Mouse (Mus musculus): ENCODE measurements at regions not wholly inside any gene's neighbourhood (a gene's known extent, or its start where the extent isn't known, plus 50 kb on each side); places are given as distances from the start of the nearest gene placed in this dataset.

DNA sequence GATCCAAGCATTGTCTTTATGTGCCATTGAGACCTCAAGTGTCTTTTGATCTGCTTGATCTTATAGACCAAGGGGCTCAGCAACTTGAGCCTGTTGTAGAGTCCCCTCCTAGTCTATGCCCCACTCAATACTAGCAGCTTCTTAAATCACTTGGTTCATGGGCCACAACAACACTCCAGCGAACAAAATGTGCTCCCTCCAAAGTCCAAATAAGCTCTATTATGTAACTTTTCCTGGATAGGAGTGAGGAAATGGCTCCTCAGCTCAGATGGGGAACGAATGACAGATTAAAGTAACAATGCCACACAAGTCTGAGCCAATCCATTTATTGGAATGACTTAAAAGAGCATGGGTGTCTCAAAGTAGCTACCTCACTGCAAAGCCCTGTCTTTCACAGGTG, 217.0 kb upstream of the Tank start:
- Histone ChIP-seq H3K4me1 (ENCODE audit: control insufficient read depth, insufficient read depth, low read length) (no peaks in the 10 kb centered on the region), H3K4me3 (ENCODE audit: low read depth, low read length) (no peak overlapping the region), H3K9me3 (replicated peaks; ENCODE audit: control insufficient read depth, insufficient read depth, low read length, poor library complexity, severe bottlenecking) (no peaks in the 10 kb centered on the region), H3K27me3 (ENCODE audit: control insufficient read depth, insufficient read depth, low read length, poor library complexity, severe bottlenecking) (no peaks in the 10 kb centered on the region), H3K36me3 (ENCODE audit: control insufficient read depth, insufficient read depth, low read length, poor library complexity, severe bottlenecking) (no peaks in the 10 kb centered on the region), H3K9ac (ENCODE audit: low read depth, poor library complexity, severe bottlenecking) (no peak overlapping the region), H3K27ac (ENCODE audit: insufficient read depth, low read length) (no peak overlapping the region)
- TF ChIP-seq POLR2A (IDR thresholded peaks at IDR 0.05; ENCODE audit: insufficient read depth, low read length) (no peak), EP300 (IDR thresholded peaks at IDR 0.05; ENCODE audit: insufficient read depth, low read depth, low read length) (no peak), CTCF (IDR thresholded peaks at IDR 0.05; ENCODE audit: low read depth, low read length) (no peak)

DNA sequence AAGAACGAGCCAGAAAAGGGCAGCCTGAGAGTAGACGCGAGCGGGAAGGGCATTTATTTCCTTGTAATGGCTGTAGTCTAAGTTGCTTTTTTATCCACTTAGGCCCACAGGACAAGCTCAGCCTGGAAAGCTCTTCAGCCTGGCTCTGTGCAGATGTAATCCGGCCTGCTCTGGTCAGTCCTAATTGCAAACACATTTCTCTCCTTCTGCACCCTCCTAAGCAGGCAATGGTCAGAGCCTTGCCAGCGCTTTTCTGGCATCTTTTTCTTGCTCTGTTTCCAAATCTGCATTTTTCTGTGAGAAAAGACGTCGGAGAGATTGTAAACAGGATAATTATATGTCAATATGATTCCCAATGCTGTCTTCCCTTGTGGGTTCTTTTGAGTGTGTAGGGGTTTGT, 224.3 kb upstream of the Tank start:
- no peaks in the 10 kb centered on the region for H3K4me1 ChIP-seq (ENCODE audit: control insufficient read depth, insufficient read depth, low read length)
- H3K27me3 ChIP-seq (ENCODE audit: control insufficient read depth, insufficient read depth, low read length, poor library complexity, severe bottlenecking) = no peaks in the 10 kb centered on the region
- H3K4me3 ChIP-seq (ENCODE audit: low read depth, low read length) = no peak overlapping the region
- no peaks in the 10 kb centered on the region for H3K9me3 ChIP-seq (replicated peaks; ENCODE audit: control insufficient read depth, insufficient read depth, low read length, poor library complexity, severe bottlenecking)
- H3K27ac ChIP-seq (ENCODE audit: insufficient read depth, low read length) = no peak overlapping the region
- TF ChIP-seq CTCF (IDR thresholded peaks at IDR 0.05; ENCODE audit: low read depth, low read length) (no peak), EP300 (IDR thresholded peaks at IDR 0.05; ENCODE audit: insufficient read depth, low read depth, low read length) (no peak), POLR2A (IDR thresholded peaks at IDR 0.05; ENCODE audit: insufficient read depth, low read length) (no peak)
- no peak overlapping the region for H3K9ac ChIP-seq (ENCODE audit: low read depth, poor library complexity, severe bottlenecking)
- no peaks in the 10 kb centered on the region for H3K36me3 ChIP-seq (ENCODE audit: control insufficient read depth, insufficient read depth, low read length, poor library complexity, severe bottlenecking)

- TF ChIP-seq EP300 (IDR thresholded peaks at IDR 0.05; ENCODE audit: insufficient read depth, low read depth, low read length) (no peak), CTCF (IDR thresholded peaks at IDR 0.05; ENCODE audit: low read depth, low read length) (no peak), POLR2A (IDR thresholded peaks at IDR 0.05; ENCODE audit: insufficient read depth, low read length) (no peak)
- no peak overlapping the region for H3K9ac ChIP-seq (ENCODE audit: low read depth, poor library complexity, severe bottlenecking)
- H3K9me3 ChIP-seq (replicated peaks; ENCODE audit: control insufficient read depth, insufficient read depth, low read length, poor library complexity, severe bottlenecking) = no peaks in the 10 kb centered on the region
- no peak overlapping the region for H3K27ac ChIP-seq (ENCODE audit: insufficient read depth, low read length)
- H3K4me1 ChIP-seq (ENCODE audit: control insufficient read depth, insufficient read depth, low read length) = no peaks in the 10 kb centered on the region
- no peaks in the 10 kb centered on the region for H3K27me3 ChIP-seq (ENCODE audit: control insufficient read depth, insufficient read depth, low read length, poor library complexity, severe bottlenecking)
- no peak overlapping the region for H3K4me3 ChIP-seq (ENCODE audit: low read depth, low read length)
- no peaks in the 10 kb centered on the region for H3K36me3 ChIP-seq (ENCODE audit: control insufficient read depth, insufficient read depth, low read length, poor library complexity, severe bottlenecking)
Observed at GRCm38 (mm10) chr2:61347451-61347850, 230.9 kb upstream of the Tank start.

DNA sequence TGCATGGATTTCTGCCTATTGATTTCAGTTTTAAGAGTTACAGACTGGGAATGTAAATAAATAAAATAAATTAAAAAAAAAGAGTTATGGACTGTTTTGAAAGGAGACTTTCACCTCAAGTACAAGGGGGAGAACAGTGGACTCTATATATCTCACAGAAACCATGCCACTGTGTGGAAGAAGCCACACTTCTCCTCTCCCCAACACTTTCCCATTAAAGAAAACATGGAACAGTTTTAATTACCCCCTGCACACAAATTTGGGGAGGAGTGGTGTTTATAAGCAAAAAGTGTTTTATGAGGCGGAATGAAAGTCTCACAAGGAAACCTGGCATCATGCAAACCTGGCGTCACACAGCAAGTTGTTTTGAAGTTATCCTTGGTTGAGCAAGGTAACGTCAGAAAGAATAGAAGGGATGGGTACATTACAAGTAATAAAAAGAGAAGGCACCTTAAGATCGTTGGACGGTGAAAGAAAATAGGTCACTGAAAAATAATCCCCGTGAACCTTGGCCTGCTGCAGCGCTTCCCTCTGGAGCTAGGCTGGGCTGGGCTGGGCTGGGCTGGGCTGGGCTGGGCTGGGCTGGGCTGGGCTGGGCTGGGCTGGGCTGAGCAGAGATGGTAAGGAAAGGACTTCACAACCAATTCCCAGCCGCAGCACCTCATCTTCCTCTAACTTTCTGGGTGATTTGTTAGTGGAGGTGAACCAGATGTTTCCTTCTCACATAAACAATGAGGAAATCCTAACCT, 232.2 kb upstream of the Tank start:
- no peak overlapping the region for H3K4me3 ChIP-seq (ENCODE audit: low read depth, low read length)
- TF ChIP-seq POLR2A (IDR thresholded peaks at IDR 0.05; ENCODE audit: insufficient read depth, low read length) = no peak
- no peak for TF ChIP-seq CTCF (IDR thresholded peaks at IDR 0.05; ENCODE audit: low read depth, low read length)
- no peak for TF ChIP-seq EP300 (IDR thresholded peaks at IDR 0.05; ENCODE audit: insufficient read depth, low read depth, low read length)
- H3K36me3 ChIP-seq (ENCODE audit: control insufficient read depth, insufficient read depth, low read length, poor library complexity, severe bottlenecking) = no peaks in the 10 kb centered on the region
- H3K9ac ChIP-seq (ENCODE audit: low read depth, poor library complexity, severe bottlenecking) = no peak overlapping the region
- H3K27me3 ChIP-seq (ENCODE audit: control insufficient read depth, insufficient read depth, low read length, poor library complexity, severe bottlenecking) = no peaks in the 10 kb centered on the region
- H3K27ac ChIP-seq (ENCODE audit: insufficient read depth, low read length) = no peak overlapping the region
- no peaks in the 10 kb centered on the region for H3K4me1 ChIP-seq (ENCODE audit: control insufficient read depth, insufficient read depth, low read length)
- H3K9me3 ChIP-seq (replicated peaks; ENCODE audit: control insufficient read depth, insufficient read depth, low read length, poor library complexity, severe bottlenecking) = no peaks in the 10 kb centered on the region

DNA sequence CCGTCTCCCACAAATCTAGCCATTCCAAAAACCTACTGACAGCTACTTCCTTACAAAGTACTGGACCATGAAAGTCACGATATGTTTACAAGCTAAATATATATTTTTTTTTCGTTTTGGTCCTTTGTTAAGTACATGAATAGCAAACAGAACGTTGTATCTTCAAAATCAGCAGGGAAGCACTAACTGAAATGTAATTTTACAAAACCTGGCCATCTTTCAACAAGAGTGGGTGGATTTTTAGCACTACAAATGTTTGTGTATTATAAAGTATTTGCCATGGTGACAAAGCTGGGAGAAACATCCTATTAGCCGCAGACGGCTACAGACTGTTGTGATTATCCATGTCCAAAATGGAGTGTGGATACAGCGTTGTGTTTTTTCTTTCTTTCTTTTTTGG, 233.1 kb upstream of the Tank start:
- no peaks in the 10 kb centered on the region for H3K4me1 ChIP-seq (ENCODE audit: control insufficient read depth, insufficient read depth, low read length)
- H3K27ac ChIP-seq (ENCODE audit: insufficient read depth, low read length) = no peak overlapping the region
- H3K9ac ChIP-seq (ENCODE audit: low read depth, poor library complexity, severe bottlenecking) = no peak overlapping the region
- H3K27me3 ChIP-seq (ENCODE audit: control insufficient read depth, insufficient read depth, low read length, poor library complexity, severe bottlenecking) = no peaks in the 10 kb centered on the region
- no peak for TF ChIP-seq POLR2A (IDR thresholded peaks at IDR 0.05; ENCODE audit: insufficient read depth, low read length)
- no peak for TF ChIP-seq CTCF (IDR thresholded peaks at IDR 0.05; ENCODE audit: low read depth, low read length)
- no peak for TF ChIP-seq EP300 (IDR thresholded peaks at IDR 0.05; ENCODE audit: insufficient read depth, low read depth, low read length)
- H3K36me3 ChIP-seq (ENCODE audit: control insufficient read depth, insufficient read depth, low read length, poor library complexity, severe bottlenecking) = no peaks in the 10 kb centered on the region
- no peak overlapping the region for H3K4me3 ChIP-seq (ENCODE audit: low read depth, low read length)
- H3K9me3 ChIP-seq (replicated peaks; ENCODE audit: control insufficient read depth, insufficient read depth, low read length, poor library complexity, severe bottlenecking) = no peaks in the 10 kb centered on the region

DNA sequence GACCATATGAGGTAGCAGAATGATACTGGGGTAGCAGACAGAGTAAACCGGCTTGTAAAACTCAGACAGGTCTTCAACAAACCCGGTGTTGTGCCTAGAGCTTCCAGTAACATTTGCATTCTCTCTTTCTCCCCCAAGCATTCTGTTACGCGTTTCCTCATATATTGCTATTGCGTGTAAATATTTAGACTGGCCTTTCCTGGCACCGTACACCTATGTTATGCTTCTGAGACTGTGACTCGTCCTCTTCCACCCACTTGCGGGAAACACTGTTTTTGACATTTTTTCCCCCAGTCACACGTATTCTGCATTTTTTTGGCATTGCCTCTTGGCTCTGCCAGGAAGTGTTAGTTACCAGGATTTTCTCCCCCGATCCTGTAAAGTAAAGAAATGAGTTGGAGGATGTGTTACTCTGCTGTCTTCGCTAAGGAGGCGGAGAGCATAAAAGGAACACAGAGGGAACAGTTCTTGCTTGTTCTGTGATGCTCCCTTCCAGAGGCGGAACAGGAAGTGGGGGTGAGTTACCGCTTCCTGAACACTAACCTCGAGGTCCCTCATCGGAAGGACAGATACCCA, 233.7 kb upstream of the Tank start:
- Histone ChIP-seq H3K4me3 (ENCODE audit: low read depth, low read length) (no peak overlapping the region), H3K9me3 (replicated peaks; ENCODE audit: control insufficient read depth, insufficient read depth, low read length, poor library complexity, severe bottlenecking) (no peaks in the 10 kb centered on the region), H3K27me3 (ENCODE audit: control insufficient read depth, insufficient read depth, low read length, poor library complexity, severe bottlenecking) (no peaks in the 10 kb centered on the region), H3K36me3 (ENCODE audit: control insufficient read depth, insufficient read depth, low read length, poor library complexity, severe bottlenecking) (no peaks in the 10 kb centered on the region), H3K4me1 (ENCODE audit: control insufficient read depth, insufficient read depth, low read length) (no peaks in the 10 kb centered on the region), H3K9ac (ENCODE audit: low read depth, poor library complexity, severe bottlenecking) (no peak overlapping the region), H3K27ac (ENCODE audit: insufficient read depth, low read length) (no peak overlapping the region)
- TF ChIP-seq EP300 (IDR thresholded peaks at IDR 0.05; ENCODE audit: insufficient read depth, low read depth, low read length) = no peak
- no peak for TF ChIP-seq POLR2A (IDR thresholded peaks at IDR 0.05; ENCODE audit: insufficient read depth, low read length)
- no peak for TF ChIP-seq CTCF (IDR thresholded peaks at IDR 0.05; ENCODE audit: low read depth, low read length)

Data from ES-Bruce4 (cell line).